Mouse (Mus musculus): Measurements from ENCODE around the gene Akap6. TPM values are rescaled to one million over a fixed set of nuclear protein-coding genes. Genes with fewer than 3 reads are reported as not detected.

The Akap6 gene
- polyA plus RNA-seq, 1 experiment from 2014 or later, result 15.3 TPM

- ATAC-seq, result no peak
- H3K4me2 ChIP-seq, result no peak overlapping the region
- WGBS, result 55% methylated on average over 9 of the region's 9 CpGs
- H3K4me1 ChIP-seq, result peaks cover 62% of the 10 kb centered on the region
- H3K36me3 ChIP-seq (ENCODE audit: poor library complexity, severe bottlenecking), result no peaks in the 10 kb centered on the region
- no peak overlapping the region for H3K9ac ChIP-seq
- no peaks in the 10 kb centered on the region for H3K9me3 ChIP-seq (replicated peaks)
- no peak overlapping the region for H3K27ac ChIP-seq
- H3K4me3 ChIP-seq, result no peak overlapping the region
- no peaks in the 10 kb centered on the region for H3K27me3 ChIP-seq
These were observed 367.1 kb downstream of the Akap6 start for GRCm38 (mm10) chr12:53066321-53066720.

GRCm38 (mm10) chr12:53070907-53071306 lies 371.7 kb downstream of the Akap6 start:
- Histone ChIP-seq H3K4me2 (no peak overlapping the region), H3K4me1 (peaks cover 21% of the 10 kb centered on the region), H3K4me3 (no peak overlapping the region), H3K27ac (no peak overlapping the region), H3K36me3 (ENCODE audit: poor library complexity, severe bottlenecking) (no peaks in the 10 kb centered on the region), H3K9ac (no peak overlapping the region), H3K9me3 (replicated peaks) (no peaks in the 10 kb centered on the region), H3K27me3 (no peaks in the 10 kb centered on the region)
- WGBS, result 72% methylated on average over 5 of the region's 5 CpGs
- no peak for ATAC-seq

GRCm38 (mm10) chr12:53076595-53077400 lies 377.6 kb downstream of the Akap6 start:
- H3K4me2 ChIP-seq, result no peak overlapping the region
- no peak overlapping the region for H3K9ac ChIP-seq
- H3K9me3 ChIP-seq (replicated peaks), result no peaks in the 10 kb centered on the region
- WGBS, result 66% methylated on average over 3 of the region's 3 CpGs
- ATAC-seq, result no peak
- no peaks in the 10 kb centered on the region for H3K4me1 ChIP-seq
- no peaks in the 10 kb centered on the region for H3K36me3 ChIP-seq (ENCODE audit: poor library complexity, severe bottlenecking)
- H3K4me3 ChIP-seq, result no peak overlapping the region
- H3K27ac ChIP-seq, result no peak overlapping the region
- H3K27me3 ChIP-seq, result no peaks in the 10 kb centered on the region

GRCm38 (mm10) chr12:53085789-53086188 lies 386.6 kb downstream of the Akap6 start:
- ATAC-seq, result no peak

GRCm38 (mm10) chr12:53112276-53112675 lies 413.1 kb downstream of the Akap6 start:
- WGBS, result 38% methylated on average over 10 of the region's 10 CpGs
- Histone ChIP-seq H3K4me2 (no peak overlapping the region), H3K4me3 (no peak overlapping the region), H3K36me3 (ENCODE audit: poor library complexity, severe bottlenecking) (no peaks in the 10 kb centered on the region), H3K27ac (no peak overlapping the region; the same call in 1 of the 2 replicates), H3K4me1 (peaks cover 9% of the 10 kb centered on the region; the same call in 1 of the 2 replicates), H3K9ac (no peak overlapping the region), H3K27me3 (no peaks in the 10 kb centered on the region), H3K9me3 (replicated peaks) (no peaks in the 10 kb centered on the region)
- ATAC-seq, result no peak

More at GRCm38 (mm10) chr12:53085789-53086188, 386.6 kb downstream of the Akap6 start:
- Histone ChIP-seq H3K27ac (no peak overlapping the region), H3K4me2 (no peak overlapping the region), H3K27me3 (no peaks in the 10 kb centered on the region), H3K9ac (no peak overlapping the region), H3K4me1 (peaks cover 3% of the 10 kb centered on the region; the same call in 1 of the 2 replicates), H3K4me3 (no peak overlapping the region), H3K9me3 (replicated peaks) (no peaks in the 10 kb centered on the region), H3K36me3 (ENCODE audit: poor library complexity, severe bottlenecking) (no peaks in the 10 kb centered on the region)
- WGBS, result 59% methylated on average over 3 of the region's 3 CpGs

GRCm38 (mm10) chr12:53119352-53119751 lies 420.2 kb downstream of the Akap6 start:
- Histone ChIP-seq H3K36me3 (ENCODE audit: poor library complexity, severe bottlenecking) (no peaks in the 10 kb centered on the region), H3K27me3 (no peaks in the 10 kb centered on the region), H3K9me3 (replicated peaks) (peaks cover 7% of the 10 kb centered on the region; the same call in 1 of the 2 replicates), H3K4me3 (no peak overlapping the region), H3K9ac (no peak overlapping the region), H3K27ac (no peak overlapping the region), H3K4me2 (no peak overlapping the region; the same call in 1 of the 2 replicates), H3K4me1 (peaks cover 22% of the 10 kb centered on the region)
- 6% methylated on average over 4 of the region's 4 CpGs for WGBS
- ATAC-seq, result no peak

- 14% methylated on average over 7 of the region's 7 CpGs for WGBS
- H3K4me2 ChIP-seq, result peak overlapping the region; percentile 46
- ATAC-seq, result peak; percentile 88
- H3K27ac ChIP-seq, result peak overlapping the region; percentile 75
- H3K4me3 ChIP-seq, result 0 out of 2 replicates have a peak overlapping the region, but pooled peaks have one; percentile 8
- no peaks in the 10 kb centered on the region for H3K27me3 ChIP-seq
- peaks cover 7% of the 10 kb centered on the region; the same call in 1 of the 2 replicates for H3K9me3 ChIP-seq (replicated peaks)
- H3K9ac ChIP-seq, result no peak overlapping the region
- peaks cover 36% of the 10 kb centered on the region for H3K4me1 ChIP-seq
- H3K36me3 ChIP-seq (ENCODE audit: poor library complexity, severe bottlenecking), result no peaks in the 10 kb centered on the region
These were observed 424.9 kb downstream of the Akap6 start for GRCm38 (mm10) chr12:53124131-53124530.

GRCm38 (mm10) chr12:53124696-53125095 lies 425.5 kb downstream of the Akap6 start:
- H3K4me2 ChIP-seq, result peak overlapping the region; percentile 46
- peaks cover 30% of the 10 kb centered on the region for H3K4me1 ChIP-seq
- 9% methylated on average over 1 of the region's 1 CpGs for WGBS
- H3K27ac ChIP-seq, result peak overlapping the region; percentile 75
- H3K4me3 ChIP-seq, result 0 out of 2 replicates have a peak overlapping the region, but pooled peaks have one; percentile 8
- ATAC-seq, result peak; percentile 70
- no peak overlapping the region for H3K9ac ChIP-seq
- no peaks in the 10 kb centered on the region for H3K36me3 ChIP-seq (ENCODE audit: poor library complexity, severe bottlenecking)
- H3K9me3 ChIP-seq (replicated peaks), result peaks cover 7% of the 10 kb centered on the region; the same call in 1 of the 2 replicates
- no peaks in the 10 kb centered on the region for H3K27me3 ChIP-seq

- 24% methylated on average over 4 of the region's 4 CpGs for WGBS
- H3K27ac ChIP-seq, result peak overlapping the region; percentile 75
- peaks cover 29% of the 10 kb centered on the region for H3K4me1 ChIP-seq
- ATAC-seq, result no peak
- peak overlapping the region; percentile 46; the same call in 1 of the 2 replicates for H3K4me2 ChIP-seq
- no peaks in the 10 kb centered on the region for H3K27me3 ChIP-seq
- H3K4me3 ChIP-seq, result no peak overlapping the region
- H3K9me3 ChIP-seq (replicated peaks), result peaks cover 7% of the 10 kb centered on the region; the same call in 1 of the 2 replicates
- H3K36me3 ChIP-seq (ENCODE audit: poor library complexity, severe bottlenecking), result no peaks in the 10 kb centered on the region
- no peak overlapping the region for H3K9ac ChIP-seq
These were observed 426.1 kb downstream of the Akap6 start for GRCm38 (mm10) chr12:53125286-53125685.

GRCm38 (mm10) chr12:53134196-53134595 lies 435.0 kb downstream of the Akap6 start:
- Histone ChIP-seq H3K9ac (no peak overlapping the region), H3K4me1 (no peaks in the 10 kb centered on the region), H3K27me3 (no peaks in the 10 kb centered on the region), H3K4me3 (no peak overlapping the region), H3K9me3 (replicated peaks) (no peaks in the 10 kb centered on the region), H3K4me2 (no peak overlapping the region), H3K27ac (no peak overlapping the region), H3K36me3 (ENCODE audit: poor library complexity, severe bottlenecking) (no peaks in the 10 kb centered on the region)
- 77% methylated on average over 2 of the region's 2 CpGs for WGBS
- ATAC-seq, result no peak

GRCm38 (mm10) chr12:53137331-53137730 lies 438.1 kb downstream of the Akap6 start:
- H3K27me3 ChIP-seq, result no peaks in the 10 kb centered on the region
- no peak for ATAC-seq
- H3K27ac ChIP-seq, result no peak overlapping the region
- H3K36me3 ChIP-seq (ENCODE audit: poor library complexity, severe bottlenecking), result peaks cover 31% of the 10 kb centered on the region
- H3K4me3 ChIP-seq, result no peak overlapping the region
- H3K4me1 ChIP-seq, result no peaks in the 10 kb centered on the region
- no peaks in the 10 kb centered on the region for H3K9me3 ChIP-seq (replicated peaks)
- no peak overlapping the region for H3K4me2 ChIP-seq
- H3K9ac ChIP-seq, result no peak overlapping the region
- 98% methylated on average over 3 of the region's 3 CpGs for WGBS

- H3K4me1 ChIP-seq, result peaks cover 32% of the 10 kb centered on the region
- no peaks in the 10 kb centered on the region for H3K27me3 ChIP-seq
- peaks cover 33% of the 10 kb centered on the region for H3K36me3 ChIP-seq (ENCODE audit: poor library complexity, severe bottlenecking)
- no peak for ATAC-seq
- H3K9me3 ChIP-seq (replicated peaks), result no peaks in the 10 kb centered on the region
- no peak overlapping the region for H3K9ac ChIP-seq
- peak overlapping the region; percentile 44; the same call in 1 of the 2 replicates for H3K27ac ChIP-seq
- 50% methylated on average over 6 of the region's 6 CpGs for WGBS
- H3K4me3 ChIP-seq, result no peak overlapping the region
- H3K4me2 ChIP-seq, result no peak overlapping the region
These were observed 445.0 kb downstream of the Akap6 start for GRCm38 (mm10) chr12:53144122-53144695.

Measured in forebrain, embryonic 13.5 days (tissue).